Mouse (Mus musculus): ENCODE results near the gene Slc16a4. TPM values are rescaled to one million over a fixed set of nuclear protein-coding genes. Genes with fewer than 3 reads are reported as not detected.

The Slc16a4 gene
- polyA plus RNA-seq, 1 experiment: 2.8 TPM

- Histone ChIP-seq H3K4me3 (replicated peaks; ENCODE audit: insufficient read depth, low read depth, low read length) (peak within 1 kb of the TSS; percentile 84), H3K27ac (ENCODE audit: insufficient read depth, low read length) (peak within 1 kb of the TSS; percentile 31), H3K27me3 (ENCODE audit: control insufficient read depth, insufficient read depth, low read length) (no peaks in the 10 kb centered on the region), H3K4me1 (ENCODE audit: control insufficient read depth, insufficient read depth, low read length) (peaks cover 16% of the 10 kb centered on the region)
- no peak; the same call in 1 of the 2 replicates for TF ChIP-seq POLR2A (IDR thresholded peaks at IDR 0.05; ENCODE audit: borderline replicate concordance, insufficient read depth, low read length)
- TF ChIP-seq CTCF (IDR thresholded peaks at IDR 0.05; ENCODE audit: borderline replicate concordance, insufficient read depth, low read depth, low read length): no peak
- WGBS: under 1% methylated on average over 62 of the region's 62 CpGs
- peak; percentile 96 to 99 for DNase-seq
Measured at GRCm38 (mm10) chr3:107333381-107334201, 42.6 kb downstream of the Slc16a4 start, which contains the start of gene Rbm15. Gene Rbm15, minus strand, starts transcription at chr3:107333673.

- peaks cover 16% of the 10 kb centered on the region for H3K4me1 ChIP-seq (ENCODE audit: control insufficient read depth, insufficient read depth, low read length)
- H3K27ac ChIP-seq (ENCODE audit: insufficient read depth, low read length): peak overlapping the region; percentile 26
- no peaks in the 10 kb centered on the region for H3K27me3 ChIP-seq (ENCODE audit: control insufficient read depth, insufficient read depth, low read length)
- DNase-seq: no peak
- TF ChIP-seq POLR2A (IDR thresholded peaks at IDR 0.05; ENCODE audit: borderline replicate concordance, insufficient read depth, low read length): no peak
- no peak for TF ChIP-seq CTCF (IDR thresholded peaks at IDR 0.05; ENCODE audit: borderline replicate concordance, insufficient read depth, low read depth, low read length)
- H3K4me3 ChIP-seq (replicated peaks; ENCODE audit: insufficient read depth, low read depth, low read length): peak overlapping the region; percentile 84
- 9% methylated on average over 12 of the region's 12 CpGs for WGBS
Measured at GRCm38 (mm10) chr3:107334202-107334934, 43.3 kb downstream of the Slc16a4 start.

GRCm38 (mm10) chr3:107343971-107344370 is 52.9 kb downstream of the Slc16a4 start:
- Histone ChIP-seq H3K4me3 (replicated peaks; ENCODE audit: insufficient read depth, low read depth, low read length) (no peak overlapping the region), H3K4me1 (ENCODE audit: control insufficient read depth, insufficient read depth, low read length) (no peaks in the 10 kb centered on the region), H3K27ac (ENCODE audit: insufficient read depth, low read length) (no peak overlapping the region), H3K27me3 (ENCODE audit: control insufficient read depth, insufficient read depth, low read length) (no peaks in the 10 kb centered on the region)
- whole genome bisulfite sequencing: 60% methylated on average over 3 of the region's 3 CpGs
- TF ChIP-seq CTCF (IDR thresholded peaks at IDR 0.05; ENCODE audit: borderline replicate concordance, insufficient read depth, low read depth, low read length) (no peak), POLR2A (IDR thresholded peaks at IDR 0.05; ENCODE audit: borderline replicate concordance, insufficient read depth, low read length) (no peak)
- DNase-seq: no peak

- TF ChIP-seq CTCF (IDR thresholded peaks at IDR 0.05; ENCODE audit: borderline replicate concordance, insufficient read depth, low read depth, low read length) (no peak), POLR2A (IDR thresholded peaks at IDR 0.05; ENCODE audit: borderline replicate concordance, insufficient read depth, low read length) (no peak)
- H3K27ac ChIP-seq (ENCODE audit: insufficient read depth, low read length): no peak overlapping the region
- H3K27me3 ChIP-seq (ENCODE audit: control insufficient read depth, insufficient read depth, low read length): no peaks in the 10 kb centered on the region
- no peak for DNase-seq
- no peaks in the 10 kb centered on the region for H3K4me1 ChIP-seq (ENCODE audit: control insufficient read depth, insufficient read depth, low read length)
- 10% methylated on average over 3 of the region's 3 CpGs for WGBS
- H3K4me3 ChIP-seq (replicated peaks; ENCODE audit: insufficient read depth, low read depth, low read length): no peak overlapping the region
Measured at GRCm38 (mm10) chr3:107345033-107345725, 54.1 kb downstream of the Slc16a4 start.

- no peaks in the 10 kb centered on the region for H3K4me1 ChIP-seq (ENCODE audit: control insufficient read depth, insufficient read depth, low read length)
- no peaks in the 10 kb centered on the region for H3K27me3 ChIP-seq (ENCODE audit: control insufficient read depth, insufficient read depth, low read length)
- no peak for TF ChIP-seq POLR2A (IDR thresholded peaks at IDR 0.05; ENCODE audit: borderline replicate concordance, insufficient read depth, low read length)
- no peak for TF ChIP-seq CTCF (IDR thresholded peaks at IDR 0.05; ENCODE audit: borderline replicate concordance, insufficient read depth, low read depth, low read length)
- WGBS: 26% methylated on average over 3 of the region's 3 CpGs
- no peak overlapping the region for H3K27ac ChIP-seq (ENCODE audit: insufficient read depth, low read length)
- DNase-seq: no peak
- H3K4me3 ChIP-seq (replicated peaks; ENCODE audit: insufficient read depth, low read depth, low read length): no peak overlapping the region
Measured at GRCm38 (mm10) chr3:107349006-107349405, 58.0 kb downstream of the Slc16a4 start.

- Histone ChIP-seq H3K27ac (ENCODE audit: insufficient read depth, low read length) (no peak overlapping the region), H3K4me3 (replicated peaks; ENCODE audit: insufficient read depth, low read depth, low read length) (no peak overlapping the region), H3K27me3 (ENCODE audit: control insufficient read depth, insufficient read depth, low read length) (no peaks in the 10 kb centered on the region), H3K4me1 (ENCODE audit: control insufficient read depth, insufficient read depth, low read length) (0 out of 2 replicates have a peak, but pooled peaks cover under 1% of the 10 kb centered on the region)
- WGBS: 83% methylated on average over 3 of the region's 3 CpGs
- TF ChIP-seq CTCF (IDR thresholded peaks at IDR 0.05; ENCODE audit: borderline replicate concordance, insufficient read depth, low read depth, low read length) (no peak), POLR2A (IDR thresholded peaks at IDR 0.05; ENCODE audit: borderline replicate concordance, insufficient read depth, low read length) (no peak)
- DNase-seq: no peak
Measured at GRCm38 (mm10) chr3:107351706-107352105, 60.7 kb downstream of the Slc16a4 start.

- DNase-seq: no peak
- no peak for TF ChIP-seq CTCF (IDR thresholded peaks at IDR 0.05; ENCODE audit: borderline replicate concordance, insufficient read depth, low read depth, low read length)
- TF ChIP-seq POLR2A (IDR thresholded peaks at IDR 0.05; ENCODE audit: borderline replicate concordance, insufficient read depth, low read length): no peak
- peaks cover 7% of the 10 kb centered on the region; the same call in 1 of the 2 replicates for H3K4me1 ChIP-seq (ENCODE audit: control insufficient read depth, insufficient read depth, low read length)
- WGBS: 93% methylated on average over 6 of the region's 6 CpGs
- H3K27ac ChIP-seq (ENCODE audit: insufficient read depth, low read length): no peak overlapping the region
- H3K27me3 ChIP-seq (ENCODE audit: control insufficient read depth, insufficient read depth, low read length): no peaks in the 10 kb centered on the region
- H3K4me3 ChIP-seq (replicated peaks; ENCODE audit: insufficient read depth, low read depth, low read length): no peak overlapping the region
Measured at GRCm38 (mm10) chr3:107355618-107356260, 64.7 kb downstream of the Slc16a4 start.

Measured in cerebellum, adult 2 months (tissue).